Mouse (Mus musculus): Measurements from ENCODE around the gene Trrap.
"Not testable (repeated sequence)": the region's sequence is repeated elsewhere in the genome, so short reads cannot be mapped to it uniquely, and the experiment has no call there.

Gene Trrap

DNA sequence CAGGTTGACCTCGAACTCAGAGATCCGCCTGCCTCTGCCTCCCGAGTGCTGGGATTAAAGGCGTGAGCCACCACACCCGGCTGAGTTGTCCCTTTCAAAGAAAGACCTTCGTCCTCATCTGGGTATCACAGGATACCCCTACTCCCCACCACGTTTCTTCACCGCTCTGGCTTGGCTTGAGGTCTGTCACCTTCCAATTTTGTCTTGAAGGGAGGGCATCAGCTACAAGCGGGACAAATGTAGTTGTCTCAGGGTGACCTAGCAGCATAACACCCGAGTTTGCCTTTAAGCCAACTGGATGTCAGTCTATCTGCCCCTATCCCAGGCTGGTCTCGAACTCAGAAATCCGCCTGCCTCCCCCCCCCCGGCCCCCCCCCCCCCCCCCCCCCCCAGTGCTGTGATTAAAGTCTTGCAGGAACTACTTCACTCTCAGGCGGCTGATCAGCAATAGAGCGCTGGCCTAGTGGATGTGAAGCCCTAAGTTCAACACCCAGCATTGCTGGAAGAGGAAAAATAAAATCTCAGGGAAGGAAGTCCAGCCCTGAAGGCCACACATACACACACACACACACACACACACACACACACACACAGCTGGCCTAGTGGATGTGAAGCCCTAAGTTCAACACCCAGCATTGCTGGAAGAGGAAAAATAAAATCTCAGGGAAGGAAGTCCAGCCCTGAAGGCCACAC lies at the start of gene Trrap:
Trrap (plus strand) TSS at position 627 of the 693 bp plus-strand sequence.
- DNase-seq, result not testable (repeated sequence)

DNA sequence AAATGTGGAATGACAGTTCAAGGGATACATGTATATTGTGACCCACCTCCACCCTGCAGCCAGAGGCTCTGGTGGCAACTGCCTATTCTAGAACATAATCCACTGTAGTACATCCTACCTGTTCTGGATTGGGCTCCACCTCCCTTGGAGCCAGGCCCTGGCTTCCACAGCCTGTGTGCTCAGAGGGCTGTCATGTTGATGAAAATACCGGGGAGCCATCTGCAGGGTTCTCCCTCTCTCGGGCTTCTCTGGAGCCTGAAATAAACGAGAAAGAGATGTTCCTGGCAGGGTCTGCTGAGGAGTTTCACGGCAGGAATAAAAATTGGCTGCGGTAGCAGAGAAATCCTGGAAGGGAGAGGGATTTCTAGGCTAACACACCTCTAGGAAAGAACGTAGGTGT lies 47.8 kb upstream of the Trrap start:
- DNase-seq, result peak; percentile 35

DNA sequence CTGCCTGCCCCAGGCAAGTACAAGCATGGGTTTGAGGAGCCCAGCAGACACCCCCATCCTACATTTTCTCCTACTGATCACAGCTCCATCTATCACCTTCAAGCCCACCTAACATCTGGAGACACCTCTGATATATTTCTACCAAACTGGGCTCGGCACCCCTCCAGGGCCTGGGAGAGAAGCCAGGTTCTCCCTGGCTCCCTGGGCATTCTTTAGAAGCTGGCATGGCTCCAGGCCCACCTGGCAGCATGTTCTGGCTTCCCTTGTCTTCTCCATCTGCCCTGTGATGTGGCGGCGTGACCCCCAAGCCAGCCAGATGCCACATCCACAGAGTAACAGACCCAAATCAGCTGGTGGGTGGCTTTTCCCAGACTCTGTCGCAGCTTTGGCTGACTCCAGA lies 47.3 kb upstream of the Trrap start:
- DNase-seq, result peak; percentile 76

DNA sequence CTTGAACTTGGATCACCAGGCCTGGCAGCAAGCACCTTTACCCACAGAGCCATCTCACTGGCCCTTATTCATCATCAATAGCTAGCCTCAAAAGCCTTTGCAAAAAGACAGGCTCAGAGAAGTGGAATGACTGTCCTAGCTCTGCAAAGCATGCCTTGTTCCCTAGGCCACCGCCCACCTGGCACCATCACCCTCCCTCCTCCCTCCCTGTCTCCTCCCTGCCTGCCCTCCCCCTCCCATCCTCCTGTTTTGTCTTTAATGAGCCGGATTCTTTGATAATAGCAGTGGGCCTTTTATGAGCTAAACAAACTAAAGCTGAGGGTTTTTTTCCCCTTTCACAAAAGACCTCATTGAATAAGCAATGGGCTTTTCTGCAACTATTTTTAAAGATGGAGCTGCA lies 42.6 kb upstream of the Trrap start:
- no peak for DNase-seq

DNA sequence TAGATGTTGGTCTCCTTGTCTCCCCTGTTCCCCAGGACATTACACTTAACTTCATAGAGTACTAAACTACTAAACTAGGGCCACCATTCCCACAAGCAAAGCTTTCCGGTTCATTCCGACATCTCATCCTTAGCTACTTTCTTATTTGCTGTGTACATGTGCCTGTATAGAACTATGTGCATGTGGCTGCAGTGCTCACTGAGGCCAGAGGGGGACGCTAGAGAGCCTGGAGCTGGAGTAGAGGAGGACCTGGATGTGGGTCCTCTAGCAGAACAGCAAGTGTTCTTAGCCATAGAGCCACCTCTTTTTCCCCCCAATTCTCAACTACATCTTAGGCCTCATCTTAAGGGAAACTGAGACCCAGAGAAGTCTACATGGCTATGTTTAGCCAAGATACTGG lies 42.0 kb upstream of the Trrap start:
- DNase-seq, result no peak

DNA sequence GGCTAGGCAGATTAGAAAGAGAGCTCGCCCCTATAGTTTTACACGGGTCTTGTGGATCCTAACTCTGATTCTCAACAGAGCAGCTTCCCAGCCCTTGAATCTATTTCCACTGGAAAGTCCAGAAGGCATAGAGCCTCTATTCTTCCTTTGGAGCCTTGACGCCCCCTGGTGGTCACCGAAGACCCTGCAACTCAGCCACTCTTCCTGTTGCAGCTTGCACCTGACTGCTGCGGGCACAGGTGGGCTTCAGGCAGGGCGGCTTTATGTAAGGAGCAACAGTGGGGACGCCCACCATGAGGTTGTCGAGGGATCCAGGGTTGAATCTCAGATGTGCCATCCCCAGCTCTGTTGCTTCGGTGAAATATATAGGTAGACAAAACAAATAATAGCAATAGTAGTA lies 40.4 kb upstream of the Trrap start:
- DNase-seq, result peak; percentile 86

DNA sequence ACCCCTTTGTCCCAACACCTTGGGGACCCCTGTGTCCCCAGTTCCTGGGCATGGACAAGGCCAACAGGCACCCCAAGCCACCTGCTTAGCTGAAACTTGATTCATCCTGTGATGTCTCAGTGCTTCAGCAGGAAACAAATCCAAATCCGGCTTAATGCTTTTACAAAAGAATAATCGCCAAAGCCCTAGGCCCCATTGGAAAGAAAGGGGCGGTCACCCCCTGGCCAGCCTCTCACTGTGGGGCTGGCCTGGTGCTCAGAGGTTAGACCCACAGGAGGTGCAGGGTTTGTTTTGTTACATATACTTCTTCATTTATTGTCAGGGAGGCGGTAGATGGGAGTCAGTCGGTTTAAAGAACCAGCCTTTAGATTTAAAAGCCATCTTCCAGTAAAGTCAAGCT lies 39.3 kb upstream of the Trrap start:
- DNase-seq, result no peak

DNA sequence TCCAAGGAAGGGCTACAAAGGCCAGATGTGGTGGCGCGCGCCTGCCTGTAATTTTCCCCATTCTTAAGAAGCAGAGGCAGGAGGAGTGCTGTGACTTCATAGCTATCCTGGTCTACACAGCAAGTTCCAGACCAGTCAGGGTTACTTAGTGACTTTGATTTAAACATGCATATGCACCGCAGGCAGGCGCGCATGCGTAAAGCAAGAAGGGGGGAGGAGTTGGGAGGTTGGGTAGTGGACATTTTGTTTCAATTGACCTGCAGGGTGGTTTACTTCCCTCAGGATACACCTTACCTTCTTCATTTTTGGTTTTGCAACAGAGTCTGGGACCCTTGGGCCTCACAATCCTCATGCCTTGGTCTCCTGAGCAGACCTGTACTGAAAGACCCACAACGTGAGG lies 38.3 kb upstream of the Trrap start:
- no peak for DNase-seq

DNA sequence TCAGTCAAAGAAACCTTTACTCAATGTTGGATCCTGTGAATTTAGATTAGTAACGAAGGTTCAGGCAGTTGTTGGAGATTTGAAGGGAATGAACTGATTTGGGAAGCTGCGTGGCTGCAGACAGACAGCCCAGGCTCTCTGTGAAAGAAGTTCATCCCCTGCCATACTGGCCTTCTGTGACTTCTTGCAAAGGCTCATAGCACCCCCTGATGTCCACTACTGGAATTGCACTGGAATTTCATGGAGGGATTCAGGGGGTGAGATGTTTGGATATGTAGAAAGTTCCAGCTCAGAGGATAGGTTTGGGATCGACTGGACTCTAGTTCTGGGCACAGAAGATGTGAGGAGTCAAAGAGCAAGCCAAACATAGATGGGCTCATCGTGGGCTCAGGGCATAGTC lies 33.6 kb upstream of the Trrap start:
- DNase-seq, result peak; percentile 81

DNA sequence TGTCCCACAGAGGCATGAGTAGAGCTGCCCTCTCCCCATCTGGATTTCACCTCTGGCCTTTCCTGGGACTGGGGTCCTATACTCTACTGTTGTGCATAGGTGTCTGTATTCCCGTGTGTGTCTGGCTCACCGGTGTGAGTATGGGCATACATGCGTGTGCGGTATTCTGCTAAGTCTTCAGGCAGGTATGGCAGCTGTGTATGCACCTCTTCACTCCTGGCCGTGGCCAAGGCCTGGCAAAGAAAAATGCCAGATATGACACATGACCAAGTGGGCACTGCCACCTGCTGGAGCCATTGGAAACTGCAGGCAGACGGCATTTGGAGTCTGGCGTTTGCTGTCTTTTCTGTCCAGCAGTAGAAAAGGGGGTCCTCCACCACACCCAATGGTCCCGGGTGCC lies 32.6 kb upstream of the Trrap start:
- DNase-seq, result peak; percentile 82

DNA sequence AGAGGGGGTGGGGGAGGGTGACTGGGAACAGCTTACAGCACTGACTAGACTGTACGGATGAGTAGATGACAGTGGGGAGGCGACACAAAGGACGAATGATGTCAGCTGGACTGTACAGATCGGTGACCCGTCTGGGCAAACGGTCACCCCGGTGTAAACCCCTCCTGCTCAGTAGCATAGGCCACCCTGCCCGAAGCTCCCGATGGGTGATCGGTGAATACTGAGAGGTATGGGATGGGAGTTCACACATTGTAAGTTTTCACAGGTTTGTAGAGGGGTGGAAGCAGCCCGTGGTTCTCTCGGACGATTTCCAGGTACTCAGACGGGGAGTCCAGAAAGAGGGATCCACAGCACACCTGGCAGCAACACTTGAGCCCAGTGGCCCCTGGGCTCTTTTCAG lies 30.4 kb upstream of the Trrap start:
- no peak for DNase-seq

DNA sequence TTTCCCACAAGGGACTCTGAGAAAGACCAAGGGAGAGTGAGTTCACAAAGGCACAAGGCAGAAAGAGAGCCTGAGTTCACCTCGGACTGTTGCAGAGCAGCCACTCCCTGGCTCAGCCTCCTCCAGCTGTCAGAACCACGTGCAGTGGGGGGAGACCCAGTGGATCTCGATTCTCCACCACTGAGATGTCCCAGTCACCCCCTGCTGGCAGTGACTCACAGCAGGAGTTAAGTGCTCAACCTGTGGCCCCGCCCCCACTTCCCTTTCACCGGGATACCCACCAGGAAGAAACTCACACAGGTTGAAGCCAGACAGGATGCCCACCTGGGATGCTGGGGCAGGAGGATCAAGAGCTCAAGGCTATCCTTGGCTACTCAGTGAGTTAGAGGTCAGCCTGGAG lies 15.1 kb upstream of the Trrap start:
- DNase-seq, result no peak

DNA sequence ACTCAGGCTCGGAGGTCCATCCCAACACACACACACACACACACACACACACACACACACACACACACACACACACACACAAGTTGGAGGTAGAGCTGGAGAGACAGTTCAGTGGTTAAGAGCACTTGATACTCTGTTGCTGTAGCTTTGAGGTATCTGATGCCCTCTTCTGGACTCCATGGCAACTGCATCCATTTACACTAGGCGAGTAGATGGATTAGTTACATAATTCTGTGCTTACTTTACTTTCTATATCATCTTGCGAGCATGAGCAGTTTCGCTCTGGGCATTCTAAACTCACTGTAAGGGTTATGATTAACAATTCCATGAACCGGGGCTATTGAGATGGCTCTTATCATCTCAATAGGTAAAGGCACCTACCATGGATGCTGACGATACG lies 14.5 kb upstream of the Trrap start:
- peak; percentile 62 for DNase-seq

DNA sequence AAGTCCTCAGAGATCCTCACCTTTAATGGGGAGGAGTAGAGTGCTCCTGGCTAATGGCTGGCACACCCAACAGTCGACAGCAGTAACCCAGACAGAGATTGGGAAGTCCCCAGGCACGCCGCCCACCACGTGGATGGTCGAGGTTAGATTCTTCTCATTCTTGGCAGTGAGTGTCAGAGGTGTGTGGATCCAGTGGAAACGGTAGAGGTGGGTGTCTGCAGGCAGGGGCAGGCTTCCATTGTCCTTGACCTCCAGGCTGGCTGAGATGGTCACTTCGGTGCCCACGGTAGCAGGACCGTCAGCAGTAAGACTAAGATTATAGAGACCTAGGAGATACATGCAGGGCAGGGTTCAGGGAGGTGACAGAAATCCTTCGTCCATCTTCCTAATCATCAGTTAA lies 12.3 kb upstream of the Trrap start:
- DNase-seq, result no peak

DNA sequence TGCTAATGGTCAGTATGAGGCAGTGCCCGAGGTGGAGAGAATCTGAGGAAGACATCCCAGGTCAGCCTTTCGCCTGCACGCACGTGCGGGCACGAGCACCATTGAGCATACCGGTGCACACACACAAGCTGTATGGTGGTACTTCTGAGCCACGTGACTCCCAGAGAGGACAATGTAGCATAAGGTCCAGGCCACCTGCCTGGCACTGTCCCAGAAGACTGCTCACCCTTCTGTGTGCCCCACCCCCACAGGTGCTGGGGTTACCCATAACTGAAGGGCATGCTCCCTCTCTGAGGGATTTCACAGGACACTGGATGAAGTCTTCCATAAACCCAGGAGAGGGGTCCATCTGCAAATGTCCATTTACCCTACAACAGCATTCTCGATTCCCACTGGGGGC lies 10.1 kb upstream of the Trrap start:
- no peak for DNase-seq

DNA sequence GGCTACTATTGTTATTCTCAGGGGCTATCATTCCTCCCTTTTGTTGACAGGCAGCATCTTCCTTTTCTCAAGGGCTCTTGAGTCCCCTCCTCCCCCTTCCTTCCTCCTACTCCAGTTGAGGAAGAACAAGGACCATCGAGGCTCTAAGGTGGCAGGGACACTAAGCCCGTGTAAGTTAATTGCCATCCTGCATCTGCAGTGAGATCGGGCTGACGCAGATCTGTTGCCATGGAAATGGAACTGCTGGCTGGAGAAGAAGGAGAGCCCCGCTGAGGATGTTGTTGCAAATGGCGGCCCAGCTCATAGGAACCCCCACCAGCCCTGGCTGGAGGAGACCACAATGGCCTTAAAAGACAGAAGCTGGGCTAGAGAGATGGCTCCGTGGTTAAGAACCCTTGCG lies 9.1 kb upstream of the Trrap start:
- DNase-seq, result peak; percentile 51

DNA sequence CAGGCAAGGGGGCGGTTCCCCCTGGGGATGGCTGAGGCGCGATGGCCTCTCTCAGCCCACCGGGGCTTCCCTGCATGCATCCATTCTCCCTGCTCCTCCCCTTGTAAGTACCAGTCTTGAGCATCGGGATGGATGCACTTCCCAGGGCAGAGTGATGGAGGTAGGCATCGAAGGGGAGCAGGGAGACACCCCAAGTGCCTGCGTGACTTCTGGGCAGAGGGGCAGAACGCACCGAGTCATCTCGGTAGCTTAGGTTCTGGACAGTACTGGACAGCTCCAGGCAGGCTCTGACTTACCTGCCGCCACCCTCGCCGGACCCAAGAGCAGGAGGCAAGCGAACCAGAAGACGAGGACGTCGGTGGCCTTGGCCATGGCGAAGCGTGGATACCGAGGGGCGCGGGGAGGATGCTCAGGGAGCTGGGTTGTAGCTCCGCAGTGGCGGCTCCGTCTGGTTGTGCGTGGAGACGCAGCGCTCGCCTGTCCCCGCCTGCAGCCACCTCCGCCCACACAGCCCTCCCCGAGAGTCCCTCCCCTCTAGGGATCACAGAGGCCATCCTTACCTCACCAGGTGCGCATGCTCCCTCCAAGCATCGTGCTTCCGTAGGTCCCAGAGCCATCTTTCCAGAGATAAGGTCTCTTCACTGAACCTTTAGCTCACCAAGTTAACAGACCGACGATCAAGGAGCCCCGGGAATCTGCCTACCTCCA lies 6.2 kb upstream of the Trrap start, which contains the start of gene Tmem130:
Tmem130 (minus strand) TSS at position 658 of the 708 bp plus-strand sequence.
- DNase-seq, result peak; percentile 83

DNA sequence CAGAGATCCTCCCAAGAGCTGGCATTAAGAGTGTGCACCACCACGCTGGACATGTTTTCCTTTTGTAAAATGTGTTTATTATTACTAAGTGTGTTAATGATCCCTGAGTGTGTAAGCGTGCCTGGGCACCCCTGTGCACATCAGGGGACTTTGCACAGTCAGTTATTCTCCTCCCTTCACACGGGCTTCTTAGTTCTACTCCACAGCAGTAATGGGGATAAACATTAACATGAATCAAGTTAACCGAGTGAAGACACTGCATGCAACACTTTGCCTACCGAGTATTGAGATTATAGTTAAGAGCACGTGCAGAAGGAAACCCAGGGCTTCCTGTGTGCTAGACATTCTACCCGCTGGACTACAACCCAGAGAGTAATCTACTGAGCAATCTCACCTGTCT lies 1.5 kb upstream of the Trrap start:
- DNase-seq, result no peak

DNA sequence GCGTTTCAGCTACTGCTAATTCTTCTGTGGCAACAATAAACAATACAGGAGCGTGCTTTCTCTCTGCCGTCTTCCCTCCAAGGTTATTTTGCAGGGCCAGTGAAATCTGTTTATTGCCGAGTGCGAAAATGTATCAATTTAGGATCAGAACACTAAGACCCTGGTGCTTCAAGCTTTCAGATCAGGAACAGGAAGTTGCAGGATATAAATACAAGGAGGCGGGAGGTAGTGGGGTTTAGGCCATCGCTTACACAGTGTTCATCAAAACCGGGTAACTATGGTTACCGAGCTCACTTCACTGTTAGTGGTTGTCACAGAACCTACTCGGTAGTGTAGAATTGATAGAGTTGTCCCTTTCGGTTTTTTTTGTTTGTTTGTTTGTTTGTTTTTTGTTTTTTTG lies 886 bp upstream of the Trrap start:
- DNase-seq, result no peak

DNA sequence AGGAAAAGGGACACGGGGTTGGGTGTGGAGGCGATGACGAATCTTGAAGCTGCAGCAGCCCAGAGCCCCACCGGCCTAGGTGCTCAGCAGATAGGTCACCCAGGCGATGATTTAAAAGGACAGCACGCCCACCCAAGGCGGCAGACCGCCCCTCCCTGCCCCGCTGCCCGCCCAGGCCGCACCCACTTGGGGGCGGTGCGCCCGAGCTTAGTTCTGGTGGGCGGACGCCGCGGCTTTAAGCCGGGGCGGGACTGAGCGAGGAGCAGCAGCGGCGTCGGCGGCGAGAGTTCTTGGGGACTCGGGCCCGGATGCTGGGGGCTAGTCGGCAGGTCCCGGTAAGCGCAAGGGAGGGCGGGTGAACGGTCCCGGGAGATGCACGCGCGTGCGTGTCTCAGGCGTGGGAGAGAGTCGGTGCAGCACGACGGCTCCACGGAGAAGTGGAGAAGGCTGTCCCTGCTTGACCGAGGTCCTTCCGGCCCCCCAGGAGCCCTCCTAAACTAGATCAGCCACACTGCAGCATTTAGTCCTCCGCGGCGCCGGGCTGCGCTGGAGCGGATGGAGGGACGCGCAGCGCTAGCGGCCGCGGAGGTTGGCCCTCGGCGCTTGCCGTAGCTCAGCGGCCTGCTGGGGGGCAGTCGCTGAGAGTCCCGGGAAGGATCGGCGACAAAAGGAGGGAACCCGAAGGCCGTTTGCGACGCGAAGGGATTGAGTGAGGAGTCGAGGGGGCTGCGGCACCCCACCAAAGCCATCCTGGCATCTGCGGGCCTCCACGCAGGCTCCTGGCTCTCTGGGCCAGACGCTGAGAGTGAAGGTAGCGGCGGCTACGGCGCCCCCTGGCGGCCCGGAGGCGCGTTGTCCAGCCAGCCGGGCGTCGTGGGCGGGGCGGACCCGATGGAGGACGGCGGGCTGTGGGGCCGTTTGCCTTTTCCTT lies 644 bp downstream of the Trrap start:
- DNase-seq, result peak; percentile 83

DNA sequence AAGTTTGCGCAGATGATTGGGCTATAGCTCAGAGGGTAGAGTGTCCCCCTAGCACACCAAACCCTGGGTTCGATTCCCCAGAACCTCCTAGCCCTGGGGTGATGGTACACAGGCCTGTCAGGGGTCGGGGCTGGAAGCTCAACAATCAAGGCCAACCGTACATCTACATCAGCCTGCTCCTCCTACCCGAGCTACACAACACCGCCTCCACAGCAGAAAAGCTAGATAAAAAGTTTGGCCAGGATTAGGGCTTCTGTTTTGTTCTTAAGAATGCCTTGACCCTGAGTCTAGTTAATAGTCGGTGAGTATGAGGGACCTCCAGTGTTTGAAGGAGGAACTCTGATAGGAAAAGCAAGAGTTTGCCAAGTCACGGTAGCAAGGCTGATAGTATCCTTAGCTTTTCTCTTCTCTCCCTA lies 1.5 kb downstream of the Trrap start:
- DNase-seq, result no peak

DNA sequence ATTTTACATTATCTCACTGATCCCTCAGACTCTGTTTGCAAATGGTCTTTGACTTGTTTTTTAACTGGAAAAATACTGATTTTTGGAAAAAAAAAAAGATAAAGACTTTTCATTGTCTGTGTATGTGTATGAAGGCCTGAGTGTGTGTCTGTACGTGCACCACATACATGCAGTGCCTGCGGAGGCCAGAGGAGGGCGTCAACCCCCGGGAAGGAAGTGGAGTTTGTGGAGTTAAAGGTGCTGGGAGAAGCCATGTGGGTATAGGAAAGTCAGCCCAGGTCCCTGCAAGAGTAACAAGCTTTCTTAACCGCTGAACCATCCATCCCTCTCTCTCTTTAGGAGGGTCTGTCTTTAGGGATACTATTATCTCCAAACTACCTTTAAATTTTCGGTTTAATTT lies 5.7 kb downstream of the Trrap start:
- DNase-seq, result no peak

DNA sequence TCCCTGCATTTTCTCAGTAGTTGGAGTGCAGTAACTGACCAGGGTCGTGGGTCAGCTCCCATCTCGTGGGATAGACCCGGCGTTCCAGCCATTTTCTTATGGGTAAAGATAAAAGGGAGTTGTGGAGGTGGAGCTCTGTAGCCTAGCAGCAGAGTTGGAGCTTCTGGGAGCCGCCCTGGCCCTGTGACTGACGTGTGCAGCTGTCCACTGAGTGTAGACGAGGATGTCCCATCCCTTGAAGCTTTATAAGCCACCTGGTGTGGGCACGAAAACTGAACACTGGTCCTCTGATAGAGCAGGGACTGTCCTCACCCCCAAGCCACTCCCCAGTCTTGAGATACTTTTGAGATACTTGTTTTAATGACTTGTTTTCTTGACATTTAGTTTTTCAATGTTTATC lies 13.1 kb downstream of the Trrap start:
- DNase-seq, result no peak

DNA sequence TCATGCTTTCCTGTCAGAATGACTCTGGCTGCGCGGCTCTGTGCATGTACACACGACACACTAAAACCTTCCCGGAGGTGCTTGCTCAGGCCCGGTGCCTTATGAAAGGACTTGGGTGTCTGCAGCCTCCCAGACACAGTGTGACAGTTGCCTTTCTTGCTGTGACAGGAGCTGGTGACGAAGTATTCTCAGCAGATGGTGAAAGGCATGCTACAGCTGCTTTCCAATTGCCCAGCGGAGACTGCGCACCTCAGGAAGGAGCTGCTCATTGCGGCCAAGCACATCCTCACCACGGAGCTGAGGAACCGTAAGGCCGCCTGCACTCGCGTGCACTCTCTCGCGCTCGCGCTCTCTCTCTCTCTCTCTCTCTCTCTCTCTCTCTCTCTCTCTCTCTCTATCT lies 18.9 kb downstream of the Trrap start:
- DNase-seq, result no peak
